Mouse (Mus musculus): ENCODE data around the gene Rasgrf2.

GRCm38 (mm10) chr13:91985915-91986589 is 145.4 kb downstream of the Rasgrf2 start:
- TF ChIP-seq ZKSCAN1 (IDR thresholded peaks at IDR 0.05; ENCODE audit: low read depth, low read length) (no peak), POLR2A (IDR thresholded peaks at IDR 0.05; ENCODE audit: control insufficient read depth in 1 of 2, insufficient read depth in 1 of 2, low read depth in 1 of 2, low read length in 2 of 2, poor library complexity in 1 of 2) (no peak), POLR2AphosphoS2 (IDR thresholded peaks at IDR 0.05; ENCODE audit: low read length) (no peak), TCF12 (IDR thresholded peaks at IDR 0.05; ENCODE audit: low read depth, low read length) (no peak), CTCF (IDR thresholded peaks at IDR 0.05 in 2 of 3, conservative IDR thresholded peaks at IDR 0.05 in 1 of 3; ENCODE audit: control insufficient read depth in 1 of 3, insufficient read depth in 1 of 3, low read depth in 2 of 3, low read length in 3 of 3, poor library complexity in 1 of 3, severe bottlenecking in 1 of 3) (no peak), RAD21 (IDR thresholded peaks at IDR 0.05; ENCODE audit: low read depth, low read length) (no peak), MYC (IDR thresholded peaks at IDR 0.05; ENCODE audit: low read depth, low read length) (no peak), ETS1 (IDR thresholded peaks at IDR 0.05; ENCODE audit: low read depth, low read length) (no peak), RCOR1 (IDR thresholded peaks at IDR 0.05; ENCODE audit: low read depth, low read length) (no peak), ZMIZ1 (IDR thresholded peaks at IDR 0.05; ENCODE audit: low read depth, low read length) (no peak)
